14 mouse cellular contexts compared by ENCODE assay signal in the genomic region with DNA sequence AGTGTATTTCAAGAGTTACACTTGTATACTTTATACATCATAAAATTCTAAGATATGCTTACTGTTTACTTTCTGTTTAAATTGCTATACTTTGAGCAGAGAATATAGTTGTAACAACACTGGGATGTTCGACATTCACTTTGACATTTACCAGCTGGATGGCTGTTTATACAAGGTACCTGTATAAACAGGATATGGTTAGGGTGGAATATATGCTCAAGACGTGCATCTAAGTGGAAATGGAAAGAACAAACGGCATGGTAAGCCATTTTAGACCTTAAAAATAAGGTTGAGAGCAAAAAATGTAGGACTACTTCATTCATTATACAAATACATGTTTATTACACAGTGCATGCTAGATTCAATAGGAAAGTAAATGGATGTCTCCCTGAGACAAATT.
"Had no signal": no experiment of that assay in that cellular context is flagged by ENCODE, and none has a peak within 500 bp of the region (broad histone marks: within the 10 kb centered on the region; RNA-seq: fewer than 3 reads in every experiment).

No protein-coding gene starts in this region.

- DNase-seq: lung, adult 2 months; lung, postnatal 14 days; lung, postnatal 36 days; retina, postnatal 1 day; right cerebral cortex, adult 18-20 months; right cerebral cortex, postnatal 25 days; right cerebral cortex, postnatal 4 days; spleen, adult 18-20 months; thymus, adult 18-20 months; thymus, postnatal 14 days; thymus, postnatal 36 days had no signal

- ATAC-seq: lung, postnatal 0 days; midbrain, embryonic 13.5 days; midbrain, embryonic 16.5 days had no signal
